Mouse (Mus musculus) lung, postnatal 0 days (tissue): Measurements from ENCODE around the gene Cdk18. TPM values are rescaled to one million over a fixed set of nuclear protein-coding genes. Genes with fewer than 3 reads are reported as not detected.

Source experiments
- ATAC-seq: fragments of 200-750 bp; cut with Nextera tagmentation; 2 replicates; pipeline ENCODE4 v1.8.0; 2017; ENCODE audit warnings: moderate library complexity
- DNase-seq: peaks from one replicate; pipeline ENCODE4 v3.0.0-alpha.2; 2016; ENCODE audit warnings: low spot score
- H3K27ac ChIP-seq: fragments of 300-500 bp; sonication (generic); 2 replicates; pipeline ENCODE4 v1.5.1; 2014; ENCODE audit warnings: antibody characterized with exemption, mild to moderate bottlenecking, low read length, mixed read lengths
- H3K27me3 ChIP-seq: fragments of 300-500 bp; sonication (generic); replicated peaks from 2 replicates; pipeline ENCODE4 v1.6.1; 2014; ENCODE audit warnings: low read length, mixed read lengths; ENCODE audit not compliant: insufficient read depth
- H3K36me3 ChIP-seq: fragments of 300-500 bp; sonication (generic); 2 replicates; pipeline ENCODE4 v1.6.1; 2014; ENCODE audit warnings: low read length, mixed read lengths; ENCODE audit not compliant: insufficient read depth
- H3K4me1 ChIP-seq: fragments of 300-500 bp; sonication (generic); 2 replicates; pipeline ENCODE4 v1.6.1; 2014; ENCODE audit warnings: antibody characterized with exemption, low read depth, low read length, mixed read lengths; ENCODE audit not compliant: insufficient read depth
- H3K4me2 ChIP-seq: fragments of 300-500 bp; sonication (generic); replicated peaks from 2 replicates; pipeline ENCODE4 v1.6.1; 2014; ENCODE audit warnings: low read depth, mild to moderate bottlenecking, low read length, moderate library complexity, mixed read lengths
- H3K4me3 ChIP-seq: fragments of 300-500 bp; sonication (generic); 2 replicates; pipeline ENCODE4 v1.5.1; 2014; ENCODE audit warnings: low read depth, low read length
- H3K9ac ChIP-seq: fragments of 300-500 bp; sonication (generic); replicated peaks from 2 replicates; pipeline ENCODE4 v1.6.1; 2014; ENCODE audit warnings: low read depth, mild to moderate bottlenecking
- H3K9me3 ChIP-seq: fragments of 300-500 bp; sonication (generic); 2 replicates; pipeline ENCODE4 v1.6.1; 2016; ENCODE audit warnings: low read length, mixed read lengths
- CTCF ChIP-seq: IDR thresholded peaks from 2 replicates; pipeline ENCODE4 v1.5.1; 2016; ENCODE audit warnings: antibody characterized with exemption, mild to moderate bottlenecking
- EP300 ChIP-seq: IDR thresholded peaks from 2 replicates; pipeline ENCODE4 v1.6.1; 2016; ENCODE audit warnings: antibody characterized with exemption, mild to moderate bottlenecking, control low read depth
- WGBS: fragments of 180-500 bp; shearing (Covaris S2); extraction: QIAGEN DNeasy Blood & Tissue Kit; methylation state at CpG from one replicate; pipeline ENCODE4 v1.1.7; 2014; 5-methylcytosine and 5-hydroxymethylcytosine counted together
- polyA plus RNA-seq: library from polyadenylated mRNA; unstranded; fragments of >200 nt; fragmentation: Nextera tagmentation; extraction: Ambion mirVana; gene quantifications from 2 replicates; pipeline ENCODE4 v1.2.1, GENCODE M21; 2015

Gene Cdk18
- polyA plus RNA-seq, 1 experiment from 2014 or later: 6.5 TPM

DNA sequence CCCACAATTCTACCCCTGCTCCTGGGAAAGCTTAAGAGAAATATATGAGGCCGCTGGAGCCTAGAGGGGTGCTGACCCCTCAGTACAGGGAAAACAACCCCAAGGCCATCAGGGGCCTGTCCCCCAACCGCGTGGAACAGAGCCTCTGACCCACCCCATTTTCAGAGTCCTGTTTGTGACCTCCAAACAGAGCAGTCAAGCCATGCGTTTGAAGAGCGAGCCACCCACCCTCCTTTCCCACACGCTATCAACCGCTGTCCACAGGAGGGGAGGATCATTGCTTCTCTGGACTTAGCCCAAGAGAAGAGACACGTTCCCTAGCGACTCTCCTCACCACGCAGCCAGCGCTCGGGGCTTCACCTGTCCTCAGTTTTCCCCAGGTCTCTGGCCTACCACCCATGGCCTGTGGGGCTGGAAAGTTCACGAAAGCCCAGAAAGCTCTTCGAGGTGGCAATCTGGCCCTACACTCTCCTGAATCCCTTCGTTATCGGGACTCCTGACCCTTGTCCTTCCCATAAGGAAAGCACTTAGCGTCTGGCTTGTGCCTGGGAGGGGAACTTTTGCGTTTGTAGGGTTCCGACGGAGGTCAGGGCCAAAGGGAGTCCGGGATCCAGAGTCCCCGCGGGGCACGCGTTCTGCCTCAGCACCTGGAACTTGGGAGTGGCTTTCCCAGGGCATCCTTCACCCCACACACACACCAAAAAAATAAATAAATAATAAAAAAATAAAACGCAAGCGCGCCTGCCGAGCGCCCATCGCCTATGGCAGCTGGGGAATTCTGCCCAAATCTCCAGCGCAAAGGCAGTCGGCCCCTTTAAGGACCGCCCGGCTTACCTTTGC, 688 bp downstream of the Cdk18 start:
- DNase-seq (no peak), ATAC-seq (peak; percentile 0; the same call in 1 of the 2 replicates)
- H3K9ac ChIP-seq: peak overlapping the region; percentile 76
- H3K36me3 ChIP-seq: no peaks in the 10 kb centered on the region
- no peaks in the 10 kb centered on the region for H3K9me3 ChIP-seq
- peaks cover 19% of the 10 kb centered on the region; the same call in 1 of the 2 replicates for H3K4me1 ChIP-seq
- 9% methylated on average over 32 of the region's 35 CpGs for WGBS
- H3K4me3 ChIP-seq: peak overlapping the region; percentile 61
- H3K27me3 ChIP-seq: no peaks in the 10 kb centered on the region
- peak overlapping the region; percentile 97 for H3K4me2 ChIP-seq
- TF ChIP-seq CTCF: no peak
- TF ChIP-seq EP300: no peak
- peak overlapping the region; percentile 77 for H3K27ac ChIP-seq

DNA sequence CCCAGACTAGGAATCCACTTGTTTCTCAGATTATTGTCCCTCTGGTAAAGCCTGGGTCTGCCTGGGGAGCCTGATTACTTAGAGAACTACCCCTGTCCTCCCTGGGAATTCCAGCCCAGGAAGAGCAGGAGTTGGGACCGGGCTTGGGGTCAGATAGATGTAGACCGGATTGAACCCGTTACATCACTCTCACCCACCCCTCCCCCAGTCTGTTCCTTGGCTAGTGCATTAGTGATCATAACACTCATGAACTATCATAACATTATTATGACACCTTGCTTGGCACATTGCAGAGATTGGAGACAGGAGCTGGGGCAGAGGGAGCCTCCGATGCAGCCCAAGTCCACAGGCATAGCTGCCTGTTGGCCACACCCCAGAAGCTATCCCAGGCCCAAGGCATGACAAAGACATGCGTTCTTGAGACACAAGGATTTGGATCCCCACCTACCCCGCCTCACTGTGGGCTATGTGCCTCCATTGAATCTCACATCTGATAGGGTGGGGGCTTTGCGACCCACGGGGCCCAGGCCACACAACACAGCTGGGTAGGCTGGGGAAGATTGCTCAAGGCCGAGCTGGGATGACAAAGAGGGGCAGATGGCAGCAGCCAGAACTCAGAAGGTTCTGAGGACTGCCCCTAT, 1.4 kb downstream of the Cdk18 start:
- ATAC-seq (peak; percentile 16; the same call in 1 of the 2 replicates), DNase-seq (no peak)
- TF ChIP-seq CTCF: no peak
- TF ChIP-seq EP300: no peak
- Histone ChIP-seq H3K4me3 (peak overlapping the region; percentile 61), H3K36me3 (no peaks in the 10 kb centered on the region), H3K27ac (peak overlapping the region; percentile 43; the same call in 1 of the 2 replicates), H3K4me1 (peaks cover 19% of the 10 kb centered on the region; the same call in 1 of the 2 replicates), H3K9ac (peak overlapping the region; percentile 76; the same call in 1 of the 2 replicates), H3K4me2 (peak overlapping the region; percentile 97), H3K27me3 (no peaks in the 10 kb centered on the region), H3K9me3 (no peaks in the 10 kb centered on the region)
- WGBS: 34% methylated on average over 9 of the region's 9 CpGs

DNA sequence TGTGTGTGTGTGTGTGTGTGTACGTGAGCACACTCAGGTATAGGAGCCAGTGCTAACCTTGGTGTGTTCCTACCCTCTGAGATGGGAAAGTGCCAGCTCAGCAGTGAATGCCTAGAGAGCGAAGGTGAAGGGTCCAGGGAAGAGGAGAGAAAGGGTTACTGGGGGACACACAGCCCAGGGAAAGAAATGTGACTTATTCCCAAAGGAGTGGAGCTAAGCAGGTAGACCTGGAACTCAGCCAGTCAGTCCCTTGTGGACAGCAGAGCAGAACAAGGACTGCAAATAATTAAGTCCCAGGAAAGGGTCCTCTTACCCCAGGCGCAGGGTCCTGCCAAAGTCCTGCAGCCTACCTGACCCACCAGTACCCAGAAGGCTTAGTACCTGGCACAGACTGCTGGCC, 2.6 kb downstream of the Cdk18 start:
- no peaks in the 10 kb centered on the region for H3K36me3 ChIP-seq
- ATAC-seq (no peak), DNase-seq (no peak)
- H3K4me2 ChIP-seq: no peak overlapping the region
- no peak overlapping the region for H3K9ac ChIP-seq
- TF ChIP-seq EP300 (no peak), CTCF (no peak)
- no peak overlapping the region for H3K4me3 ChIP-seq
- peaks cover 19% of the 10 kb centered on the region; the same call in 1 of the 2 replicates for H3K4me1 ChIP-seq
- 73% methylated on average over 3 of the region's 3 CpGs for WGBS
- no peak overlapping the region for H3K27ac ChIP-seq
- H3K9me3 ChIP-seq: no peaks in the 10 kb centered on the region
- H3K27me3 ChIP-seq: no peaks in the 10 kb centered on the region

DNA sequence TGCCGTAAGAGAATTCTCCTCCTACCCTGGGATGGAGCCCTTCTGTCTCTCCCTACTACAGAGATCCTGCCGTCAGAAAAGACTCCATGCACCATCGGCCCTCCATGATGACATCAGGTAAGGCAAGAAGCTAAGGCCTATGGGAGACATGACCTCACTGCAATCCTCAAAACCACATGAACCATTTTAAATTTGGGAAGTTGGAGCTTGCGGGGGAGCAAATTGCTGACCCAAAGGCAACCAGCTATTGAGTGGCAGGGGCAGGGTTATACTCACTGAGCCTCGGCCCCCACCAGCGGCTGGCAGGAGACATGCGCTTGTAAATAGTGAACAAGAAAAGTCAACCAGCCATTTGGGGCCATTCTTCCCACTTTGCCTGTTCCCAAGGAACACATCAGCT, 3.9 kb downstream of the Cdk18 start:
- no peak overlapping the region for H3K27ac ChIP-seq
- peaks cover 19% of the 10 kb centered on the region; the same call in 1 of the 2 replicates for H3K4me1 ChIP-seq
- TF ChIP-seq CTCF (no peak), EP300 (no peak)
- no peaks in the 10 kb centered on the region for H3K36me3 ChIP-seq
- H3K4me3 ChIP-seq: no peak overlapping the region
- no peak for DNase-seq
- no peak overlapping the region for H3K9ac ChIP-seq
- no peak for ATAC-seq
- WGBS: 84% methylated on average over 7 of the region's 7 CpGs
- H3K27me3 ChIP-seq: no peaks in the 10 kb centered on the region
- H3K9me3 ChIP-seq: no peaks in the 10 kb centered on the region
- H3K4me2 ChIP-seq: no peak overlapping the region

DNA sequence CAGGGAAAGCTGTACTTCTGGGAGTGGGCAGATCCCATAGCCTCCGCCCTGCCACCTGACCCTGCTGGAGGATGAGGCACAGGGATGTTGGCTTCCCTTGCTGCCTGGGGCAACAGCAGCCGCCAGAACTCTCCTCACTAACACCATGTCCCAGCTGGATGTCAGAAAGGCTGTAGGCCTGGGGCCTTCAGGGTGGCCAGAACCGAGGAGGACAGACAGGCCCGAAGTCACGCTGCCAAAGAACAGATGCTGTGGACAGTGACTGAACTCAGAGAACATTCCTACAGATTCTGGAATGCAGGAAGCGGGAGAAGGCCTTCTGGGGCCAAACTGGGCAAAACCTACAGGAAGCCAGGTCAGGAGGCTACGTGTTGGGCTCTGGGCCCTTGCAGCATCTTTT, 11.2 kb downstream of the Cdk18 start:
- H3K9me3 ChIP-seq: no peaks in the 10 kb centered on the region
- peak; percentile 73 for ATAC-seq
- peak; percentile 86 for DNase-seq
- no peak overlapping the region for H3K4me2 ChIP-seq
- no peaks in the 10 kb centered on the region for H3K36me3 ChIP-seq
- no peak overlapping the region for H3K4me3 ChIP-seq
- H3K9ac ChIP-seq: no peak overlapping the region
- peak overlapping the region; percentile 47; the same call in 1 of the 2 replicates for H3K27ac ChIP-seq
- TF ChIP-seq EP300: no peak
- TF ChIP-seq CTCF: no peak
- peaks cover 10% of the 10 kb centered on the region for H3K4me1 ChIP-seq
- no peaks in the 10 kb centered on the region for H3K27me3 ChIP-seq
- 51% methylated on average over 7 of the region's 7 CpGs for WGBS

DNA sequence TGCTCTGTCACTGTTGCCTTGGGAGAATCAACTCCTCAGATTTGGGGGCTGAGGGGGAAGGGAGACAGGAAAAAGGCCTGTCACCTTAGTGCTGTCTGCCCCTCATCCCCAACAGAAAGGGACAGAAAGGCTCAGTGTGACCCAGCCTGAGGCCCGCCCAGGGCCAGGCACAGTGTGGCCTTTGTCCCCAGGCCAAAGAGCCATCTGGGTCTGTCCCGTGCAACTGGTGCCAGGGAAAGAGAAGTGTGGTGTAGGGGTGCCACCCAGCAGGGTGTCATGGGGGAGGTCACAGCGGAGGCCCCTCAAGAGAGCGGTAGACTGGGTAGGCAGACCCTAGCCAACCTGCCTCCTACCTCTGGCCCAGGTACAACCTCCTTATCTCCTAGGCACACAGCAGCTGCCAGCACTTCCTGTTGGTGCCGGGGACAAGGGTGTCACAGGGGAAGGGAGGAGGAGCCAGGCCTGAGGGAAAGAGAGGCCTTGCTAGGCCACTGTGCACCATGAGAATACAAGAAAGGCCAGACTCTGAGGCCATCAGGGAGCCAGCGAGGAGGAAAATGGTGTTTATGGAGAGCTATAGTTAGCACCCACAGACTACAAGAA, 13.6 kb downstream of the Cdk18 start:
- Histone ChIP-seq H3K4me3 (no peak overlapping the region), H3K9me3 (no peaks in the 10 kb centered on the region), H3K27ac (peak overlapping the region; percentile 55), H3K4me1 (peaks cover 10% of the 10 kb centered on the region), H3K4me2 (no peak overlapping the region), H3K36me3 (no peaks in the 10 kb centered on the region), H3K9ac (no peak overlapping the region), H3K27me3 (no peaks in the 10 kb centered on the region)
- DNase-seq: peak; percentile 57
- TF ChIP-seq CTCF (no peak), EP300 (no peak)
- ATAC-seq: peak; percentile 32; the same call in 1 of the 2 replicates
- WGBS: 37% methylated on average over 6 of the region's 6 CpGs
